Mouse (Mus musculus) G1E (cell line): ENCODE measurements around the gene Agap1.

Experiments
- CTCF ChIP-seq: IDR thresholded peaks from 2 replicates; pipeline ENCODE4 v1.5.1; 2012; ENCODE audit warnings: low read depth, low read length, inconsistent platforms, mixed read lengths
- POLR2AphosphoS5 ChIP-seq: IDR thresholded peaks from 2 replicates; pipeline ENCODE4 v1.6.1; 2012; ENCODE audit warnings: low read depth, low read length, inconsistent platforms; ENCODE audit not compliant: insufficient replicate concordance
- TAL1 ChIP-seq: conservative IDR thresholded peaks from 2 replicates; pipeline ENCODE4 v1.6.1; 2012; ENCODE audit warnings: low read depth, low read length, inconsistent platforms, mixed read lengths

DNA sequence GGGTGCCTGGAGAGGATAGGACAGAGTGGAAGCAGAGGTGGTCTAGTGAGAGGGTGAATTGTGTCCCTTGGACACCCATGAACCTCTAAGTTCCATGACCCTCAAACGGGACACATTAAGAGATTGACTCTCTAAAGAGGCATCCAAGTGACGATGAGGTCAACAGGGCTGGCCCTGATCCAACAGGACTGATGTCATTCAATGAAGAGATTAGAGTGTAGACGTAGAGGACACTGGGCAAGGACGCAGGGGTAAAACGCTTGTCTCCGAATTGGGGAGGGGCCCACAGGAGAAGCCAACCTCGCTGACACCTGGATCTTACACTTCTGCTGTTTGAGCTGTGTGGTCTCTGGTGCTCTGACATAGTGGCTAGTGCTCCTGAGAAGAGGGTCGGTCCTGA is 2.5 kb upstream of the Agap1 start:
- no peak for TF ChIP-seq TAL1
- TF ChIP-seq CTCF, result no peak
- no peak for TF ChIP-seq POLR2AphosphoS5
